Mouse (Mus musculus): ENCODE measurements around the gene Jade1. TPM values are rescaled to one million over a fixed set of nuclear protein-coding genes. Genes with fewer than 3 reads are reported as not detected.

The Jade1 gene
- polyA plus RNA-seq, 1 experiment from 2014 or later: 13.8 TPM

DNA sequence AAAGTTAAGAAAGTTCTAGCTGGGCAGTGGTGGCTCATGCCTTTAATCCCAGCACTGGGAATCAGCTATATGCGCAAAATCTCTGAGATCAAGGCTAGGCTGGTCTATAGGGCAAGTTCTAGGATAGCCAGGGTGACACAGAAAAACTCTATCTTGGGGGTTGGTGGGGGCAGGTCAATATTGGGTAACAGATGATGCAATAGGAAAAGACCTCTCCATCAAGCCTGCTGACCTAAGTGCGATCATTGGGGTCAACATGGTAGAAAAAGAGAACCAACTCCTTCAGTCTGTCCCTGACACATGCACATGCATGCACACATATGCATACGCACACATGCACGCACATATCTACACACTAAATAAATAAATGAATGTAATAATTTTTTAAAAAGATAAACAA, 32.1 kb upstream of the Jade1 start:
- H3K27me3 ChIP-seq (replicated peaks): no peaks in the 10 kb centered on the region
- H3K4me3 ChIP-seq: no peak overlapping the region
- no peak overlapping the region for H3K27ac ChIP-seq
- H3K36me3 ChIP-seq: no peaks in the 10 kb centered on the region
- H3K4me2 ChIP-seq: no peak overlapping the region
- H3K9me3 ChIP-seq (replicated peaks): no peaks in the 10 kb centered on the region
- WGBS (ENCODE audit: insufficient replicate concordance): 71% methylated on average over 4 of the region's 4 CpGs
- ATAC-seq: peak; percentile 47
- H3K4me1 ChIP-seq: peaks cover 15% of the 10 kb centered on the region
- no peak overlapping the region for H3K9ac ChIP-seq

DNA sequence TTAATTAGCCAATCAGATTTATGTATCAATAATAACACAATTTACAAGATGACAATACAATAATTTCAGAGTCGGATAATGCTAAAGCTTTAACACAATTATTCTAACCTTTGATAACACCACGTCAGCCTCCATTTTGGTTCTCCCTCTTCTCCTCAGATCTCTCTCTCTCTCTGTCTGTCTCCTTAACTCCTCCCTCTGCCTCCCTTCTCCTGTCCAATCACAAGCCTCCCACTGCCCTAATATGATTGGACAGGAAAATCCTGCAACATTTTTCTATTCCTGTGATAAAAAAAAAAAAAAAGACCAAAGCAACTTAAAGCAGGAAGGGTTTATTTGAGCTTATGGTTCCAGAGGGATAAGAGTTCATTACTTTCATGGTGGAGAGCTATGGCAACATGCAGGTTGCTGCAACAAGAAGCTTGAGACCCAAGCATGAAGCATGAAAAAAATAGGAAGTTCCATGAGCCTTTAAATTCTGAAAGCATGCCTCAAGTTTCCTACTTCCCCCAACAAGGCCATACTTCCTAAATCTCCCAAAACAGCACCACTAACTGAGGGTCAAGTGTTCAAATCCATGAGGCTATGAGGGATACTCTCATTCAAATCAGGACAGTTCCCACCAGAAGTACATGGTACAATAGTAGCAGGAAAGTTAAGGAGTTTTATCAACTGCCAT, 27.1 kb upstream of the Jade1 start:
- no peak overlapping the region for H3K4me2 ChIP-seq
- no peaks in the 10 kb centered on the region for H3K36me3 ChIP-seq
- WGBS (ENCODE audit: insufficient replicate concordance): 77% methylated on average over 2 of the region's 2 CpGs
- H3K9ac ChIP-seq: no peak overlapping the region
- H3K9me3 ChIP-seq (replicated peaks): no peaks in the 10 kb centered on the region
- no peaks in the 10 kb centered on the region for H3K27me3 ChIP-seq (replicated peaks)
- H3K4me1 ChIP-seq: 0 out of 2 replicates have a peak, but pooled peaks cover 4% of the 10 kb centered on the region
- H3K4me3 ChIP-seq: no peak overlapping the region
- H3K27ac ChIP-seq: no peak overlapping the region
- ATAC-seq: no peak

- Histone ChIP-seq H3K27me3 (replicated peaks) (no peaks in the 10 kb centered on the region), H3K27ac (no peak overlapping the region), H3K4me2 (no peak overlapping the region), H3K4me3 (no peak overlapping the region), H3K9ac (no peak overlapping the region), H3K4me1 (peaks cover 7% of the 10 kb centered on the region; the same call in 1 of the 2 replicates), H3K9me3 (replicated peaks) (no peaks in the 10 kb centered on the region), H3K36me3 (no peaks in the 10 kb centered on the region)
- 58% methylated on average over 3 of the region's 3 CpGs for WGBS (ENCODE audit: insufficient replicate concordance)
- no peak for ATAC-seq
These were observed 25.4 kb upstream of the Jade1 start for GRCm38 (mm10) chr3:41530156-41530555.

DNA sequence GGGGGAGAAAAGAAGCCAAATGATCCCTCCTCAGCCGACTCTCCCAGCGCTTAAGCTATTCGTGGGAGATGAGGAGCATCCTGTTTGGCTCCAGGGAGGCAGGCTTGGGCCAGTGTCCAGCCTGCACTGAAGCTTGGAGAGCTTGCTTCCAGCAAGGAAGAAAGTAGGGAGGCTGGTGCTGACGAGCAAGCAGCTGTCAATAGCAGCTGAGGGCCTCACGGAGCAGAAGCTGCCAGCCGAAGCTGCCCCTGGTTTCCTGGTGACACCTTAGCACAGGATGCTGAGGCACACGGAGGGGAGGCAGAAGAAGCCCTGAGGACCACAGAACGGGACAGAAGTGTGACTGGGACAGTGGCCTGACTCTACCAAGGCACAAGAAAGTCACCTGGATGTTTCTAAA, 24.0 kb upstream of the Jade1 start:
- Histone ChIP-seq H3K27ac (no peak overlapping the region), H3K4me3 (no peak overlapping the region), H3K9me3 (replicated peaks) (no peaks in the 10 kb centered on the region), H3K9ac (no peak overlapping the region), H3K36me3 (no peaks in the 10 kb centered on the region), H3K4me1 (peaks cover 7% of the 10 kb centered on the region; the same call in 1 of the 2 replicates), H3K27me3 (replicated peaks) (no peaks in the 10 kb centered on the region), H3K4me2 (no peak overlapping the region)
- no peak for ATAC-seq
- WGBS (ENCODE audit: insufficient replicate concordance): 42% methylated on average over 8 of the region's 8 CpGs

DNA sequence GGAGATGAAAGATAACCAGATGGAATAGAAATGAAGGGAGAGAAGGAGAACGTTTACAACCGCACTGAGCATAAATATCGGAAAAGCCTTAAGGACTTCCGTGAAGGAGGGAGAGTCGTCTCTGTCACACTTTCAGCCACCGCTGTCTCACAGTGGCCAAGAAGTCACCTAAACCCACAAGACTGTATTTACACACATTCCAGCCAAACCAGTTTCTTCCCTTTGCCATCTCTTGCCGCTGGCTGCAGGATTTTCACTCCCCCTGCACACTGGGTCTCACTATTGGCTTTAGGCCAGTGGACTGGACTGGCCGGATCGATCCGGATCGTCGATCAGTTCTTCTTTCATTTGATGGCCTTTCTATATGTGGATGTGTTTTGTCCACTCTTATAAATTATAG, 23.4 kb upstream of the Jade1 start:
- Histone ChIP-seq H3K4me2 (no peak overlapping the region), H3K9me3 (replicated peaks) (no peaks in the 10 kb centered on the region), H3K9ac (no peak overlapping the region), H3K36me3 (no peaks in the 10 kb centered on the region), H3K27me3 (replicated peaks) (no peaks in the 10 kb centered on the region), H3K27ac (no peak overlapping the region), H3K4me1 (peaks cover 7% of the 10 kb centered on the region; the same call in 1 of the 2 replicates), H3K4me3 (no peak overlapping the region)
- WGBS (ENCODE audit: insufficient replicate concordance): 74% methylated on average over 12 of the region's 12 CpGs
- no peak for ATAC-seq

GRCm38 (mm10) chr3:41533660-41534059, 21.9 kb upstream of the Jade1 start:
- 30% methylated on average over 7 of the region's 7 CpGs for WGBS (ENCODE audit: insufficient replicate concordance)
- Histone ChIP-seq H3K4me2 (no peak overlapping the region), H3K27ac (no peak overlapping the region), H3K9me3 (replicated peaks) (no peaks in the 10 kb centered on the region), H3K4me1 (peaks cover 7% of the 10 kb centered on the region; the same call in 1 of the 2 replicates), H3K9ac (no peak overlapping the region), H3K27me3 (replicated peaks) (no peaks in the 10 kb centered on the region), H3K36me3 (no peaks in the 10 kb centered on the region), H3K4me3 (no peak overlapping the region)
- no peak for ATAC-seq

GRCm38 (mm10) chr3:41537957-41538356, 17.6 kb upstream of the Jade1 start:
- H3K9ac ChIP-seq: no peak overlapping the region
- H3K4me1 ChIP-seq: peaks cover 7% of the 10 kb centered on the region; the same call in 1 of the 2 replicates
- no peaks in the 10 kb centered on the region for H3K27me3 ChIP-seq (replicated peaks)
- ATAC-seq: no peak
- H3K27ac ChIP-seq: no peak overlapping the region
- 68% methylated on average over 2 of the region's 2 CpGs for WGBS (ENCODE audit: insufficient replicate concordance)
- H3K4me3 ChIP-seq: no peak overlapping the region
- no peaks in the 10 kb centered on the region for H3K9me3 ChIP-seq (replicated peaks)
- H3K4me2 ChIP-seq: no peak overlapping the region
- no peaks in the 10 kb centered on the region for H3K36me3 ChIP-seq

DNA sequence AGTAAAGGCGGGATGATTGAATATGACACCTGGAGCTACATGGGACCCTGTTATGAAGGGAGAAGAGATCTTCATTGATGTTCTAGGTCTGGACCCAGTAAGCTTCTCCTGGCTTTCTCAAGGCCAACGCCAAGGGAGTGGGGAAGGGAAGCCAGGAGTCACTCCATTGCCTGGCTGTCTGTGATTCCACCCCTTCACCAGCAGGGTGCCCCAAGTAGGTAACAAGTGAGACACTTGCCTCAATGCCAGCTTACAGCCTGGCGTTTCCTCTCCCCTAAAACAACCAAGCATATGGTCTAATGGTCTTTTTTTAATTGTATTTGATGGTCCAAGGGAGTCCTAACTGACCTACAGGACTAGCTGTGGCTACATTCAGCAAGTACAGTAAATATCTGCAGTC, 14.2 kb upstream of the Jade1 start:
- Histone ChIP-seq H3K9me3 (replicated peaks) (no peaks in the 10 kb centered on the region), H3K27me3 (replicated peaks) (no peaks in the 10 kb centered on the region), H3K4me3 (no peak overlapping the region), H3K4me1 (no peaks in the 10 kb centered on the region), H3K4me2 (no peak overlapping the region), H3K36me3 (no peaks in the 10 kb centered on the region), H3K27ac (no peak overlapping the region), H3K9ac (no peak overlapping the region)
- 0 out of 2 replicates have a peak, but pooled peaks have one; percentile 42 for ATAC-seq
- WGBS (ENCODE audit: insufficient replicate concordance): 63% methylated on average over 3 of the region's 3 CpGs

GRCm38 (mm10) chr3:41544451-41544850, 11.1 kb upstream of the Jade1 start:
- H3K4me3 ChIP-seq: no peak overlapping the region

DNA sequence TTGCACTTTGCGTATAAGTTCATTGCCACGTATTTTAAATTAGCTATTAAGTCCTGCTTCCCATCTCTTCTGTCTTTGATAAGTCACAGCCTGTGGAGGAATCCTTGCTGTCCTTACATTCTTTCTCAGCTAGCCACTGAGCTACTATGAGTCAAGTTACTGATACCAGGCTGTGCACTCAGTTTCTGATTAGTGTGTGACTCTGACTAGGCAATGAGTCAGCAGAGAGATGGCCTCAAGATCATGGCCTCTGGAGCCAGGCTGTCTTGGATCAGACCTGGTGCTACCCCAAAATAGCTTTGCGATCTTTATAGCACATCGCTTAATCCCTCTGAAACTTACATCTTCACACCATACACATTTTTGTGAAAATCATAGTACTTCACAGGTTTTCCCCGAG, 8.2 kb upstream of the Jade1 start:
- ATAC-seq: peak; percentile 70

More at GRCm38 (mm10) chr3:41544451-41544850, 11.1 kb upstream of the Jade1 start:
- WGBS (ENCODE audit: insufficient replicate concordance): 68% methylated on average over 7 of the region's 7 CpGs
- no peak overlapping the region for H3K27ac ChIP-seq
- H3K27me3 ChIP-seq (replicated peaks): no peaks in the 10 kb centered on the region
- no peaks in the 10 kb centered on the region for H3K36me3 ChIP-seq
- H3K4me1 ChIP-seq: peaks cover 6% of the 10 kb centered on the region; the same call in 1 of the 2 replicates
- H3K4me2 ChIP-seq: no peak overlapping the region
- no peak for ATAC-seq
- H3K9me3 ChIP-seq (replicated peaks): no peaks in the 10 kb centered on the region
- H3K9ac ChIP-seq: no peak overlapping the region

DNA sequence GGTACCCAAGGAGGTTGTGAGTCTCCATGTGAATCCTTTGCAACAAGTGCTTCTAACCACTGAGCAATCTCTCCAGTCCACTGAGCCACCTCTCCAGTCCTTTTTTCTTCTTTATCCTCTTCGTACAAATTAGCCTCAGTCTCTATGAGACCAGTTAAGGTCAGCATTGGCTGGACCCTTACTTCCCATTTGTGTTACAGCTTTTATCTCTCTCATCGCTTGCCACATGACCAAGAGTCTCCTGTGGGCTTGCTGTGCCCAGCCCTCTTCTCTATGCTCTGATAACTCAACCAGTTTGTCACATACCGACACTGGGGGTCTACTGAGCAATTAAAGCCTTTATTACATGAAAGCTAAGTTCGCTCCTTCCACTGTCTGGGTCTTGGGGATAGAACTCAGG, 7.3 kb upstream of the Jade1 start:
- no peak for ATAC-seq
- no peak overlapping the region for H3K9ac ChIP-seq
- WGBS (ENCODE audit: insufficient replicate concordance): 46% methylated on average over 4 of the region's 4 CpGs
- no peaks in the 10 kb centered on the region for H3K36me3 ChIP-seq
- H3K4me3 ChIP-seq: no peak overlapping the region
- H3K27me3 ChIP-seq (replicated peaks): no peaks in the 10 kb centered on the region
- no peak overlapping the region for H3K4me2 ChIP-seq
- peaks cover 29% of the 10 kb centered on the region for H3K4me1 ChIP-seq
- no peaks in the 10 kb centered on the region for H3K9me3 ChIP-seq (replicated peaks)
- H3K27ac ChIP-seq: no peak overlapping the region

More for the DNA sequence above, 8.2 kb upstream of the Jade1 start:
- H3K27me3 ChIP-seq (replicated peaks): no peaks in the 10 kb centered on the region
- H3K36me3 ChIP-seq: no peaks in the 10 kb centered on the region
- no peak overlapping the region for H3K9ac ChIP-seq
- no peak overlapping the region for H3K27ac ChIP-seq
- no peak overlapping the region for H3K4me2 ChIP-seq
- peaks cover 20% of the 10 kb centered on the region for H3K4me1 ChIP-seq
- no peaks in the 10 kb centered on the region for H3K9me3 ChIP-seq (replicated peaks)
- WGBS (ENCODE audit: insufficient replicate concordance): 78% methylated on average over 5 of the region's 5 CpGs
- no peak overlapping the region for H3K4me3 ChIP-seq

DNA sequence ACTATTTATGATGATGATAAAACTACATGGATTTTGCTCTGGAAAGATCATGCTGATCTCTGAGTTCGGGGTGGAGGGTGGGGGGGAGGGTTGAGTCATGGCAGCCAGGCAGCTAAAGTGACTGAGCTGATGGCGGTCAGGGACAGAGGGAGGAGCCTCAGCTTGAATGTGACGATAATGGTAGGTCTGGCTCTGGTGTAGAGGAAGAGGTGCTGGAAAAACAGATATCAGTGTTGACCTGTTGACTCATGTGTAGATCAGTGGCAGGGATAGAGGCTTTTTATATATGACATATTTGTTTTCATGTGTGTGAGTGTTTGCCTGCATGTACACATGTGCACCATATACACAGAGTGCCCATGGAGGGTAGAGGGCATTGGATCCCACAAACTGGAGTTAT, 3.9 kb upstream of the Jade1 start:
- H3K4me2 ChIP-seq: peak overlapping the region; percentile 30

More for the DNA sequence above, 3.9 kb upstream of the Jade1 start:
- Histone ChIP-seq H3K36me3 (no peaks in the 10 kb centered on the region), H3K27me3 (replicated peaks) (no peaks in the 10 kb centered on the region), H3K4me3 (no peak overlapping the region), H3K4me1 (peaks cover 47% of the 10 kb centered on the region), H3K9me3 (replicated peaks) (no peaks in the 10 kb centered on the region), H3K27ac (peak overlapping the region; percentile 74), H3K9ac (no peak overlapping the region)
- WGBS (ENCODE audit: insufficient replicate concordance): 18% methylated on average over 3 of the region's 3 CpGs
- peak; percentile 86 for ATAC-seq
